Mouse (Mus musculus): ENCODE results near the gene Boc.

Boc gene

DNA sequence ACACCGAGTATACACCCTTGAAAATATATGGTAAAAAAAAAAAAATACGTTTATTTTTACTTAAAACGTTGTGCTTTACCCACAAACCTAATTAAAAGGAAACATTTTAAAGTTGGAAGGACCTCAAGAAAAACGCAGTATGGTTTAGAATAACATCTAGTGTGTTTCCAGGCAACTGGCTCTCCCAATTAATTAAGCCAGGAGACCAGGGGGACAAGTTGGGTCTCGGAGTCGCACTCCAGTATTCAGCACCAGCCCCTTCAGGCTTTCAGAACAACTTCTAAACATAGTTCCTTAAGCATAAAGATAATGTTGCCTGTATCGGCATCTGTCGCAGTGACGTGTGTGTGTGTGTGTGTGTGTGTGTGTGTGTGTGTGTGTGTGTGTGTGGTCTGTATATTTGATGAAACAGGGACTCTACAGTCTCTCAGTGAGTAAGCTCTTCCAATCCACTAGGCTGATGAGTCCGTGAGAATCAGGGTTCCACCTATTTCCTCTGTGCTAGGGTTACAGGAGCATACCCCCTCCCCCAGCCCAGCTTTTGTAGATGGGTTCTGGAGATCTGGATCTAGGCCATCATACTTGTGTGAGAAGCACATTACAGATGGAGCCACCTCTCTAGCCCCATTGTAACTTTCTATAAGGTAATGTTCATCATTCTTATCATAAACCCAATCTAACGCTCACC is 31.3 kb downstream of the Boc start:
- DNase-seq = no peak

GRCm38 (mm10) chr16:44526689-44527088 is 32.0 kb downstream of the Boc start:
- DNase-seq = no peak

GRCm38 (mm10) chr16:44526044-44526443 is 32.7 kb downstream of the Boc start:
- DNase-seq = no peak

DNA sequence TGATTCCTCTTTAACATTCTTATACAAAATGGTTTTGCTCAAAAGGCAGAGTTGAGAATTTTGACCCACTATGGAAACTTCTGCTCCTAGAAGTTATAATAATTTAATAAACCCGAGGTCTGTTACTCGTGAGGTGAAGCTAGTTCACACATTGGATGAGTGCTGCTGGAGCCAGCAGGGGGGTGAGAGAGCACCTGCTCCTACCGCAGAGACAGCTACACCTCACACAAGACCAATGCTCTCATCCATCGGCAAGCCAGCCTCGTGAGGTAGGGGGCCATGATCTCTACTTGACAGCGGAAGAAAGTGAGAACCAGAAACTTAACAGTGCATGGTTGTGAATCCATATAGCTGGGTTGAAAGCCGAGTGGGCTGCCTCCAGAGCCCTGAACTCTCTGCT is 35.1 kb downstream of the Boc start:
- no peak for DNase-seq

GRCm38 (mm10) chr16:44516498-44516897 is 42.2 kb downstream of the Boc start:
- DNase-seq = no peak

DNA sequence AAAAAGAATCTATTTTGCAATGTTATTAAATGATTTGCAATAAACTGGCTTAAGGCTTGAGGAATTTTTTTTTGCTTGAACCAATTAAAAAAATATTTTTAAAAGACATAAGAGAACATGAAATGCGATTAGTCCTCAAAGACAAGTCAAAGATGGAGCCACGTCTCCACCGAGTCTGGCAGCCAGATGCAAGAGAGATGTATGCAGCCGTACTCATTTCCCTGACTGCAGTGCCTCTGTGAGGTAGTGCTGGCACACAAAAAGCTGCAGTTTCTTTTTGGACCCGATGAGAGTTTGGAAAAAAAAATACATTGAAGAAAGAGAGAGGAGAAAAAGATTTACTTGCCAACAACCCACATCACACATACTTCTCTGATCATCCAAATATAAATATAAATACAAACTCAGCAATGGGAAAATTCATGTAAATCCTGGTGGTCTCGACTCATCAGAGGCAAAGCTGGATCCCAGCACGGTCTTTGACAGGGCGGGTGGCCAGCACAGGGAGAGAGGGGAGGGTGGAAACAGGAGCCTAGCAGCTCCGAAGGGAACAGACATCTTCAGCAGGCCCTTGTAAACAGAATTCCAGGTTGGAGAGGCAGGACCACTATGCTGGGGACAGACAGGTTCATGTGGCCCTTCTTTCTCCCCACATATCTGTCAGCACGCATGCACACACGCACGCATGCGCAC is 48.0 kb downstream of the Boc start:
- DNase-seq = peak; percentile 32

- DNase-seq = no peak
Observed at GRCm38 (mm10) chr16:44509458-44510344, 49.0 kb downstream of the Boc start.

- no peak for DNase-seq
Observed at GRCm38 (mm10) chr16:44508772-44509171, 49.9 kb downstream of the Boc start.

DNA sequence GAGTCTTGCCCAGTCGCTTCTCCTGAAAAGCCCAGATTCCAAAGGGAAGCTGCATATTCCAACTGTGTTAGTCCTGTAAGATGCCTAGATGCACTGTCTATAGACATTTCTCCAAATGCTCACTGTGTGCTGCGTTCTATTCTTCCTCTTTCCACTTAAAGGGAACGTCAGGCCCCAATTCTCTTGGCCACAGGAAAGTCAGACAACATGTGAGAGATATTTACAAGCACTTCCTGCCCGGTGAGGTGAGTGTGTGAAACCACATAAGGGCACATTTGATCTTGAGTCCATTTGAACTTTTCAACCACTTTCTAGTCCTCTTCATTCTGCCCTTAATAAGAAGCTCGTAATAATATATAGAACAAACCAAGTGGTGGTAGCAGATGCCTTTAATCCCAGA is 50.7 kb downstream of the Boc start:
- DNase-seq = no peak

DNA sequence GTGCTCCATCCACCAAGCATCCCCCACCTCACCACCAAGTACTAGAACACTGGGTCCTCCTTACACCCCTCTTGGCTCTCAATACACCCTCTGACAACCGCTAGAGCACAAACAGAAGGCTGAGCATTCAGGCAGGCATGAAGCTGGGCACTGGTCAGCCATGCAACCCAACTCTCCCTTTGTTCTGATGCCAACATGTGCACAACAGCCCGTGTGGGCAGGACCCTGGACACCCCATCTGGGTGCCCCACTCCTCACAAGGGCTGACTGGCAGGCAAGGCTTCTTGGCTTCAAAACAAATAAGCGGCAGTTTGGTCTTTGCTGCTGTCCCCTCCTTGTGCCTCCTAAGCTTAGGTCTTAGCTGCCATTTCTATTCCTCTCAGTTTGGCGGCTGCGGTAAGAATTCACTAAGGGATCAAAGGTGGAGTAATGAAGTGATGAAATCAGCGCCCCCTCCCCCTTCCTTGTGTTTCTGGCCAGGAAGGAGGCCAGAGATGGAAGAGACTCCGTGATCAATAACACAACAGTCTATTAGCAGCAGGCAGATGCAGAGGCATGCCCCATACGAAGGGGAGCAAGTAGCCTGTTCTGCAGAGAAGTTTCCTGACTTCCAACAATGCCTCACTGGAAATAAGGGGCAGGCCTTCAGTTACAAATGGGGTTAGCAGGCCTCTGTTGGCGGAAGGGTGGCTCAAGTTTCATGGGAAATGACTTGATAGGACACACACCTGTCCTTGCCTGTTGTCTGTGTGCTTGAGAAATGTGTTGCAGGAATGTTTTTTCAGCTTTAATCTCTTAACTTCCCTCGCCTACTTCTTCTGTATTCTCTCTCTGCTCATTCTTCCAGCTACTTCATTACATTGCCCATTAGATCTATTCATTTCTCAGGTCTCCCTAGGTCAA is 51.4 kb downstream of the Boc start:
- DNase-seq = no peak

DNA sequence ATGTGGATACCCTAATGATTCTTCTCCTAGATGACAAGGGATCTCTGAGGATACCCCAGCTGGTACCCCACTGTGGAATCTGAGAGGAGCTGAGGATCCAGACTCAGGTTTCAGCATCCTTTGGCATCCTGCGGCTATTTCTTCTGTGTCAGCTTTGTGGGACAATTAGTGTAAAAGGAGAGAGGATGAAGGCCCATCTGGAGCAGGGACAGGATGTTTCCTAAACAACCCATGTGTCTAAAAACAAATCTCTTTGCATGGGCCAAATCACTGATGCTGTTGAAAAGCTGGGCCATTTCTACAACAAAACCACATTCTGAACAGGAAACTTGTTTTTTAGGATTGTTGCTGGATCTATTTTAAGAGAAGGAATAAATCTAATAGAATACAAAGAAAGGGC is 53.5 kb downstream of the Boc start:
- DNase-seq = no peak

GRCm38 (mm10) chr16:44502895-44503575 is 55.7 kb downstream of the Boc start:
- no peak for DNase-seq

DNA sequence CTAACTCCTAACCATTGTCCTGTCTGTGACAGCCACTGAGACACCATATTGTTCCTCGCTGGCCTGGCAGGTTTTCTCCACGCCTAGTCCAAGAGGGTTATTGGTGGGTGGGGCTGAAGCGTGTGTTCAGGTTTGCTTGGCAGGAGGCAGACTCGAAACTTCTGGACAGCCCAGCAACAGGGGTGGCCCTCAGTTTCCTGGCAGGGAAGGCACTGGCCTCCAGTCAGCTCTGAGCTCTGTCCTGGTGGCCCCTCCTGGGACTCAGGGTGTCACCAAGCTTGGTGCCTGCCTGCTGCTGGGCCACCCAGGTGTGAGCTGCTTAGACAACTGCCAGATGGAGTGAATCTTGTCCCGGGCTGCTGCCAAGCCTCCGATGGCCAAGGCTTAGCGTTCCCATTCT is 56.4 kb downstream of the Boc start:
- no peak for DNase-seq

DNA sequence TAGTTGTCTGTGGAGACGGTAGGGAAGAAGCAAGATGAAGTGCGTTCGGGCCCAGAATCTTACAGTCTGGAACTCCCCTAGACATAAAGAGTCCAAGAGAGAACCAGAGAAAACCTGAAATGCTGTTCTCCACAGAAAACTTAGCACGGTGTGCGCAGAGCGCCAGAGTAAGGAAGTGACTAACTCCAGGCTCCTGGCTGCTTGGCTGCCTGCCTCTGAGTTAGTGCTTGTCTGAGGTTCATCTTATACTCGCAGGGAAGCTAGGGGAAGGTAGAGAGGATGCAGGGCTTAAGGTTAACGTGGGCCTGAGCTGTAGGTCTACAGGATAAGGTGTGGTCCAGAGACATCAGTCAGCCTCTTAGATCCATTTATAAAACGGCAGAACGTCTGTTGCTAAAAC is 56.9 kb downstream of the Boc start:
- no peak for DNase-seq

- no peak for DNase-seq
Observed at GRCm38 (mm10) chr16:44498447-44498846, 60.2 kb downstream of the Boc start.

GRCm38 (mm10) chr16:44496971-44497464 is 61.7 kb downstream of the Boc start:
- DNase-seq = no peak

DNA sequence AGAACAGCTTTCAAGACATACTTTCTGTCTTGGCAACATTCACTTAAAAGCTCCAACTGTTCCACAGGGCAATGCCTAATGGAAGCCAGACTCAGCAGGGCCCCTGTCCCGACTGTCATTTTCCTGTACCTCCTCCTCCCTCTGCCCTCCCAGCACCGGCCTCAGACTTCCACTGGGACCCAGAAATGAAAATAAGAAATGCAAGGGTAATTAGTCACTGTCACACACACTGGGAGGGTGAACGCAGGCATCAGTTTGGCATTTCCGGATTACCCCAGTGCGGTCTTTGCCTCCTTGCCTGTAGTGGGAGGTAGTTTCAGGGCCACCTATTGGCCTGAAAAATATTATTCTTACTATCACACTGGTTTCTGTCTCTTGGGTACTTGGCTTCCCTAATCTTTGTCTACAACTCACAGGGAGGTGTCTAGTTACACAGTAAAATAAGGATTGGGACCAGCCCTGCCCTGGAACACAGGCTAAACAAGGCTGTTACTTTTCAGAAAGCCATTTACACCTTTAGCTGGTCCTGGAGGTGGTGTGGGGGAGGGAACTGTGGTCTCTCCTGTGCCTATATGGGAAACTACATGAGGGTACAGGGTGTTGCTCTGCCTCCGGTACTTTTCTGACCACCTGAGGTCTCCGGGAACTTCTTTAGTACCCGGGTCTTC is 64.1 kb downstream of the Boc start:
- DNase-seq = no peak

DNA sequence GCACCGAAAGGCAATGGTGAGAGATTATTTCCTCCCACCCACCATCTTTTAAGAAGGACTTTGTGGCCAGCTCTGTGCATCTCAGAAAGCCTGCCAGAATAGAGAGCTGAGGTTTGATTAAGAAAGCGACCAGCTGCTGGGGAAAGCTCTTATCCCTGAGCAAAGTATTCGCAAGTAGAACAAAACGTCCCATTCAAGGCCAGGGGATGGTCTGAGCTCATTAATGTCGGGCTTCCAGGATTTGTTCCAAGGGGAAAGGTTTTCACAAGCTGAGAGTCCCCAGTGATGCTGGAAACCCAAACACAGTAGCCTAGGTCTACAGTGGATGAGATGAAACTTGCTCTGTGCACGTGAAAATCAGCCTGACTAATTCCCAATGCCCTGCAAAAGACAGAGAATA is 64.8 kb downstream of the Boc start:
- DNase-seq = no peak

GRCm38 (mm10) chr16:44492706-44493105 is 66.0 kb downstream of the Boc start:
- DNase-seq = no peak

GRCm38 (mm10) chr16:44492151-44492550 is 66.5 kb downstream of the Boc start:
- no peak for DNase-seq

DNA sequence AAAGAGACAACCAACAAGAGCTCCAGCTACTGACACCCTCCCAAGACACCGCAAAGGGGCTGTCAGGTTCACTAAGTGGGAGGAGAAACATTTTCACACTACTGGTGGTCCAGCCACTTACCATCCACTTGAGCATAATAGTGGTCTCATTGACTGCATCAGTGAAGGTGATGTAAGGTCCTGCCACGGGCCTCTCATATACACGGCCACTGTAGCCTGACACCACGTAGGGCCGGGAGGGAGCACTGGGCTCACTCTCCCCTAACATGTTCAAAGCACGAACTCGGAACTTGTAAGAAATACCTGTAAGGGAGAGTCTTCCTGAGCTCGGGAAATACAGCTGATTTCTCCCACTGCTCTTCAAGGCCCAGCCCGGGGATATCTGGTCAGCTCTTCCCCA is 67.6 kb downstream of the Boc start:
- no peak for DNase-seq

All from right cerebral cortex, postnatal 4 days (tissue).